Mouse (Mus musculus) embryo, embryonic 10 days (tissue): ENCODE measurements at regions not wholly inside any gene's neighbourhood (a gene's known extent, or its start where the extent isn't known, plus 50 kb on each side); places are given as distances from the start of the nearest gene placed in this dataset.

ENCODE experiments used
- DNase-seq: peaks from one replicate; pipeline ENCODE4 v3.0.0-alpha.2; 2015; ENCODE audit warnings: low spot score

- DNase-seq: no peak
These were observed 844.7 kb upstream of the Car8 start for GRCm38 (mm10) chr4:9083526-9083925.

DNA sequence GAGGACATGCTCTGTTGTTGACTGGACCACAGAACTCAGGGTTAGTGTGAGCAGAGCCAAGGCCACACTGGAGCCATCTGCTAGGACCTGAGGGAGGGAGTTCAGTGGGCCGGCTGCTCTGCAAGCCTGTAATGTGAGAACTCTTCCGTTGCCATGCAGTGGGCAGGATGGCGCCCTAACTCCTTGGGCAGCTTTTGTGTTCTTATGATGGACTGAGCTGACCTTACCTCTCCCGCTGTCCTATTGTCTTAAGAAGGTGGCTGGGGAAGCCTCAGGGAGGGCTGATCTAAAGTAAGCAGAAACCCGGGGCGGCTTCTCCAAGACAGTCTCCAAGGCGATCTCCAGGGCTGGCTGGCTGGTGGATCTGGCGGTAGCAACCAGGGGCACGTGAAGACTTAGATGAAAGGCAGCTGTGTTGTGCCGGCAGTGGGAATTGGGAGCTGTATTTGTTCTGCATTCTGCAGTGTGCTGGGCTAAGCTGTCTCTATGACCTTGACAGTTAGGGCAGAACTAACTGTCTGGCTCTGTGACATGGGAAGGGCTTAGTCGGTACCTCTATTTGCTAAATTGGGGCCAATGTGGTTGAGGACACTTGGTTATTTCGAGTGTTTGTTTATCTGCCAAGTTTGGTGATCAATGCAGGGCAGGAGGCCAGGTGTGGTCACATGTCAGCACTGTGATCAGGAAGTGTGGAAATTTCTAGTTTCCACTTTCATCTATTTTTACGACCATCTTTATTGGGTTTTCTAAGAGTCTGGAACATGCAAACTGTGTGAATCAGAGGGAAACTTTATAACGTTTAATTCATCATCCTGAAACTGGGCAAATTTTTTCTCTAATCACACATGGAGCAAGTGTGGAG, 843.1 kb upstream of the Car8 start:
- peak; percentile 57 for DNase-seq

GRCm38 (mm10) chr4:9080821-9081493, 842.1 kb upstream of the Car8 start:
- DNase-seq: no peak

- peak; percentile 55 for DNase-seq
These were observed 841.0 kb upstream of the Car8 start for GRCm38 (mm10) chr4:9079828-9080245.

DNA sequence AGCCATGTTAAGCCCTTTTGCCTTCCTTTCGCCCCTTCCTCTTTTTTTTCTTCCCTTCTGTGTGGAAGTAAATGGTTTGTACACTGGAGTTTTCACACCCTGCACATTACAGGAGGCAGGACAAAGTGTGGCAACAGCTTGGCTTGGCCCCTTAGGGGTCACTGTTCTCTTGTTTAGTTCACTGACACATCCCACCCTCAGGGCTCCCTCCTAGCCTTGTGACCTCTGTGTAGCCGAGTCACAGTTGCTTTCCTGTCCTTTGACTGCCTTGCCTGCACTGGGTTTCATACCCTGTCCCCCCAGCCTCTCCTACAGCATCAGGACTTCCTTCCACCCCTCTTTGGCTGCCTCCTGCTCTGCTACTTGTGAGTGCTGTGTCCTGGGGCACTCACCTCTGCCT, 835.6 kb upstream of the Car8 start:
- DNase-seq: peak; percentile 55

- DNase-seq: peak; percentile 63
These were observed 835.0 kb upstream of the Car8 start for GRCm38 (mm10) chr4:9073736-9074428.

DNA sequence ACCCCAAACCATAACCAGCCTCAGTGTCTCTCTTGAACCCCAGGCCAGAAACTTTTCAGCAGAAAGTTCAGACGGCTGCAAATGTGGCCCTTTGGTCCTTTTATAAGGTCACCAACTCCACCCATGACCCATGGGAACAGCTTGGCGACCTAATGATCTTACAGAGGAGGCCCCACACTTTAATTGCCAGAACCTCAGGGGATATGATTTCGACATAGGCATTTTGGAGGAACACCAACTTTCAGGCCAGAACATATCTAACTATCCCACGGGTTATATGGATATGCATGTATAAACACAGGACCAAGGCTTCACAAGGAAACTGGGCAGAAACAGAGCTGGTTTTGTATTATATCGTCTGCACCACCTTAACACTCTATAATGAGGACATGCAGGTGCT, 833.5 kb upstream of the Car8 start:
- no peak for DNase-seq

DNA sequence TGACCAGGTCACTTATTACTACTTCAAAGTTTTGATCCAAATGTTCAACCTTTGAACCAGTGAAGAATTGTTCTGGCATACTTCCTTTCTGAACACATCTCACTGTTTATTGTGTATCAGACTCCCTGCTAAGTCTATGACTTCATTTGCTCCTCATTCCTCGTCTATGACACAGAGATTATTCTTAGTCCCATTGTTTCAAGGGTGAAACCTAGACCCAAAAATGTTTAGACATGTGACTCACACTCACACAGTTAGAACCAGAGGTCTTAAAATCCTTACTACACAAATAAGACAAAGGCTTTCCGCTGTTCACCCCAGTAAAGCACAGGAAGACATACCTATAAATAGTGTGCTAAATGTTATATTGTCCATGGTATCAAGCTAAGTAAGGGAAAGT, 829.0 kb upstream of the Car8 start:
- no peak for DNase-seq

- no peak for DNase-seq
These were observed 827.4 kb upstream of the Car8 start for GRCm38 (mm10) chr4:9065981-9066815.

DNA sequence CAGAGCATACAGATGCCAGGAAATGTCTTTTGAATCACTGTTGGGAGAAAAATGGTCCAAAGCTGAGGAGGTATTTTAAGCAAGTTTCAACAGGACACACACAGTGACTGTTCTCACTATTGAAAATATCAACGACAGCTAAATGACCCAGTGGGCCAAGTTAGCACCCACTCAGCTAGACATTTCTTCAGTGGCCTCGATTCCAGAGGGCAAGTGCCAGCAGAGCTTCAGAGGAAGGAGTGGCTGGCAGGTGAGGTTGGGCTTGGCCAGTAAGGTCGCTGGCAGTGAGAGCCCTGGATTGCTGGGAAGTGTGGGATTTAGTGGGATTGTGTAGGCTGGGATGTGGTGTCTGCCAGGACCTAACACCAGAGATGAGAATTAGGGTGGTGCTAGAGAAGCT, 823.1 kb upstream of the Car8 start:
- no peak for DNase-seq

- DNase-seq: peak; percentile 56
These were observed 821.4 kb upstream of the Car8 start for GRCm38 (mm10) chr4:9060221-9060620.

DNA sequence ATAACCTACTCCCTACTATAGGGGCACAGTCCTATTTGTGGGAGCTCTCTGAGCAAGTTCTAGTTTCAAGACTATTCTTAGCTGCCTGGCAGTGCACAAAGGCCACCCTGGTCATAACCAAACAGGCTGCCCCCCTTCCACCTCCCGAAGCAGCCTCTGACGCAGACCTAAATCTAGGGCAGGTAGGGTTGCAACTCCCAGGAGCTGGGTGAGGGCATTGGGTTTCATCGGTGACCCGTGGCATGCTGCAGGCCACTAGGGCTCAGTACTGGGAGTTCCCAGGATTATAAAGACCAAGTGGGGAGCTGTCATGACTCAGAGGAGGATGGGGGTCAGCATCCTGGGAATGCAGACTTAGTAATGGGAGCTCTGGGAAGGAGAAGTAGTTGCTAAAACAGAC, 818.8 kb upstream of the Car8 start:
- DNase-seq: no peak

- no peak for DNase-seq
These were observed 818.3 kb upstream of the Car8 start for GRCm38 (mm10) chr4:9057113-9057512.

DNA sequence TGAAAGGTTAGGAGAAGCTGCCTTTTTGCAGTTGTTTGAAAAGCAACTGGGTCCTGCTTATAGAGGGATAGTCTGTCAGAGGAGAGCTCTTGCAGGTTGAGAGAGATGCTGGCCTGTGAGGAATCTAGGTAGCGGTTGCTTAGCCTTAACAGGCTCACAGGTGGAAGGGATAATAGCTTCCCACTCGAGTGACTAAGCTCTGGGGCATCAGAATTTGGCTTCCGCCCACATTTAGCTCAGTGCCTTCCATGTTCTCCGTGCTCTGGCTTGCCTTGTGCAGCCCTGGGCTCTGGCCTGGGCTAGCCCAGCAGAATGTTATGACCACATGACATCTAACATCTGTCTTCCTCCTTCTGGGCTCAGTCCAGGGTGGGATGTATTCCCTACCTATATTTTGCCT, 817.0 kb upstream of the Car8 start:
- no peak for DNase-seq

- DNase-seq: no peak
These were observed 816.5 kb upstream of the Car8 start for GRCm38 (mm10) chr4:9055266-9055820.

- DNase-seq: no peak
These were observed 810.0 kb upstream of the Car8 start for GRCm38 (mm10) chr4:9048817-9049216.

GRCm38 (mm10) chr4:9047151-9047550, 808.3 kb upstream of the Car8 start:
- no peak for DNase-seq

GRCm38 (mm10) chr4:9046436-9046835, 807.6 kb upstream of the Car8 start:
- DNase-seq: no peak

- no peak for DNase-seq
These were observed 807.2 kb upstream of the Car8 start for GRCm38 (mm10) chr4:9046030-9046429.

DNA sequence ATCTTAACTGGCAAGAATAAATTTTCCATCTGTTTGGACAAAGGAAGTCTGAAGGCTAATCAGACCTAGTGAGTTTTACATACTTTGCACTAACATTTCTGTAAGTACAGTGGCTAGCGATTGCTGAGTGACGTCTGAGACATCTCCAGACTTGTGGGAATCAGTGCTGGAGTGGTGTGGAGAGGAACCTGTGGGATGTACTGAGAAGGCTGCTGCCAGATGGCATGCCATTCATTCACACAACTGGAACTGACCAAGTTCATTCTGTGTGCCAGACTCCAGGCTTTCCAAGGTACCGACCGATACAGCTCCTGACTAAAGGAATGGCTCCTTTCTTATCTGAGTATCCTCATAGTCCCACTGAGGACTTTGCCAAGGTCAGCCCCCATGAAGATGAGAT, 797.2 kb upstream of the Car8 start:
- no peak for DNase-seq

- DNase-seq: no peak
These were observed 796.5 kb upstream of the Car8 start for GRCm38 (mm10) chr4:9035350-9035749.

DNA sequence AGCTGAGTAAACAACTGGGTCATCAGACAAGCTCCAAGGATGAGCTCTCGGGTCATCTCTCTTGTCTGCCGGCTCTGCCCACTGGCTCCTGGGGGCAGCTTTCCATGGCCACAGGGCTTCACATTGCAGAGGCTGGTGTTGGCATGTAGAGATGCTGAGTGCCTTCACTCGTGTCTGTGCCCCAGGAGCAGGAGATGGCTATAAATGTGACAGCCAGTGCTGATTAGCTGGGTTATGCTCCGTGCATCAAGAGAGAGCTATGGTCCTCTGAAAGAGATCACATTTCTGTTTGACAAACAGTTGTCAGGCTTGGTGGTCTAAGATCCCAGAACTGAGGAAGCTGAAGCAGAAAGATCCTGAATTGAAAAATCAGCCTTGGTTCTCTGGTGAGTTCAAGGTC, 795.4 kb upstream of the Car8 start:
- DNase-seq: no peak
